Mouse (Mus musculus) lung, embryonic 15.5 days (tissue): ENCODE data around the gene Shcbp1l. TPM values are rescaled to one million over a fixed set of nuclear protein-coding genes. Genes with fewer than 3 reads are reported as not detected.
"Not testable (repeated sequence)": the region's sequence is repeated elsewhere in the genome, so short reads cannot be mapped to it uniquely, and the experiment has no call there.

Experiments used
- ATAC-seq: fragments of 200-750 bp; cut with Nextera tagmentation; 2 replicates; pipeline ENCODE4 v1.8.0; 2017; ENCODE audit warnings: moderate number of reproducible peaks, borderline replicate concordance; ENCODE audit not compliant: low FRiP score, low TSS enrichment; ENCODE audit errors: extremely low read depth
- H3K27ac ChIP-seq: fragments of 300-500 bp; sonication (generic); 2 replicates; pipeline ENCODE4 v1.5.1; 2015; ENCODE audit warnings: moderate library complexity, mild to moderate bottlenecking, inconsistent platforms
- H3K27me3 ChIP-seq: fragments of 300-500 bp; sonication (generic); 2 replicates; pipeline ENCODE4 v1.6.1; 2015; ENCODE audit warnings: inconsistent platforms
- H3K36me3 ChIP-seq: fragments of 300-500 bp; sonication (generic); 2 replicates; pipeline ENCODE4 v1.6.1; 2015; ENCODE audit warnings: inconsistent platforms
- H3K4me1 ChIP-seq: fragments of 300-500 bp; sonication (generic); 2 replicates; pipeline ENCODE4 v1.6.1; 2015; ENCODE audit warnings: inconsistent platforms
- H3K4me2 ChIP-seq: fragments of 300-500 bp; sonication (generic); 2 replicates; pipeline ENCODE4 v1.6.1; 2015; ENCODE audit warnings: inconsistent platforms, mild to moderate bottlenecking, moderate library complexity
- H3K4me3 ChIP-seq: fragments of 300-500 bp; sonication (generic); 2 replicates; pipeline ENCODE4 v1.5.1; 2015; ENCODE audit warnings: mild to moderate bottlenecking, inconsistent platforms
- H3K9ac ChIP-seq: fragments of 300-500 bp; sonication (generic); 2 replicates; pipeline ENCODE4 v1.6.1; 2015; ENCODE audit warnings: inconsistent platforms
- H3K9me3 ChIP-seq: fragments of 300-500 bp; sonication (generic); 2 replicates; pipeline ENCODE4 v1.6.1; 2016; ENCODE audit warnings: inconsistent platforms
- WGBS: fragments of 180-500 bp; shearing (Covaris S2); methylation state at CpG from one replicate; pipeline ENCODE4 v1.1.7; 2015; 5-methylcytosine and 5-hydroxymethylcytosine counted together
- polyA plus RNA-seq: library from polyadenylated mRNA; unstranded; fragments of >200 nt; fragmentation: Nextera tagmentation; extraction: Ambion mirVana; gene quantifications from 2 replicates; pipeline ENCODE4 v1.2.1, GENCODE M21; 2015

Shcbp1l gene
- polyA plus RNA-seq = 0.15 and 0.36 TPM in 2 replicates

- Histone ChIP-seq H3K4me2 (peak within 1 kb of the TSS; percentile 98), H3K27me3 (peaks cover 20% of the 10 kb centered on the region), H3K4me3 (peak within 1 kb of the TSS; percentile 57), H3K27ac (no peak within 1 kb of the TSS), H3K36me3 (no peaks in the 10 kb centered on the region), H3K4me1 (peaks cover 16% of the 10 kb centered on the region), H3K9me3 (no peaks in the 10 kb centered on the region), H3K9ac (peak within 1 kb of the TSS; percentile 38)
- 2% methylated on average over 60 of the region's 60 CpGs for WGBS
- peak; percentile 91 for ATAC-seq
These were observed at the start of gene Shcbp1l for GRCm38 (mm10) chr1:153424770-153425584. TSS of gene Shcbp1l (plus strand) at chr1:153425162.

GRCm38 (mm10) chr1:153376446-153376845, 48.5 kb upstream of the Shcbp1l start:
- ATAC-seq = no peak
- H3K4me1 ChIP-seq = no peaks in the 10 kb centered on the region
- no peaks in the 10 kb centered on the region for H3K9me3 ChIP-seq
- no peaks in the 10 kb centered on the region for H3K36me3 ChIP-seq
- H3K27me3 ChIP-seq = no peaks in the 10 kb centered on the region
- no peak overlapping the region for H3K4me2 ChIP-seq
- H3K27ac ChIP-seq = no peak overlapping the region
- no peak overlapping the region for H3K4me3 ChIP-seq
- WGBS = 43% methylated on average over 6 of the region's 6 CpGs
- no peak overlapping the region for H3K9ac ChIP-seq

DNA sequence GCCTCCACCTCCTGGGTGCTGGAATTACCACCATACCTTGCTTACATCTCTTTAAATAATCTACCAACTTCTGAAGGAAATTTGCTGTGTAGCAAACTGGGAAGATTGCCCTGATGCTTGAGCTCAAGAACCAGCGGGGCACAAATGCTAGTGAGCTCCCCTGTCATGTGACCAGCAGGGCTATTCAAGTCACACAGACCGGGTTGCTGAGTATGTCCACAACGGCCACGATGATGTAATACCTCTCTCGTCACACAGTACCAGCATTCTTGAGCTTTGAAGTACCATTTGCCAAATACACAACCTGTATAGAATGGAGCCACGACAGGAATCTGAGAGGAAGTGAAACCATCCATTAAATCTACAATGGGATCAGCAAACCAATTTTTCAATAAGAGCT, 46.4 kb upstream of the Shcbp1l start:
- WGBS = 42% methylated on average over 6 of the region's 6 CpGs
- no peaks in the 10 kb centered on the region for H3K9me3 ChIP-seq
- no peak overlapping the region for H3K4me2 ChIP-seq
- no peak overlapping the region for H3K9ac ChIP-seq
- H3K27ac ChIP-seq = no peak overlapping the region
- H3K4me3 ChIP-seq = no peak overlapping the region
- ATAC-seq = no peak
- H3K36me3 ChIP-seq = no peaks in the 10 kb centered on the region
- no peaks in the 10 kb centered on the region for H3K4me1 ChIP-seq
- no peaks in the 10 kb centered on the region for H3K27me3 ChIP-seq

DNA sequence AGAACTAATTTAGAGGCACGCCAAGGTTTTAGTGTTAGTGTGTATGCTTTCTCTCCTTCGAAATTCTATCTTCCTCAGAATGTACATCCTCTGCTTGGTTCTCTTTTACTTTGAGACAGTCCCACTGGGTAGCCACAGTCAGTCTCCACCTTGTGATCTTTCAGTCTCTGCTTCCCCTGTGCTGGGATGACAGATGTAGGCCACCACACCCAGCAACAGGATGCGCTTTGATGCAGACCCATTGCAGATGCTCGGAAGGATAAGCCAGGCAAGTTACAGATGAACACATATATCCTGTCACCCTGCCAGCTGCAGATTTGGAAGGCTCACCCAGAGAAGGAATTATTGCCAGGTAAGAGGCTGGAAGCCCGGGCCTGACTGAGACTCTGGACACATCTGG, 45.1 kb upstream of the Shcbp1l start:
- Histone ChIP-seq H3K27ac (no peak overlapping the region), H3K4me3 (no peak overlapping the region), H3K9ac (no peak overlapping the region), H3K4me2 (no peak overlapping the region), H3K36me3 (no peaks in the 10 kb centered on the region), H3K27me3 (no peaks in the 10 kb centered on the region), H3K4me1 (no peaks in the 10 kb centered on the region), H3K9me3 (no peaks in the 10 kb centered on the region)
- 70% methylated on average over 5 of the region's 5 CpGs for WGBS
- ATAC-seq = no peak

- H3K9ac ChIP-seq = no peak overlapping the region
- H3K36me3 ChIP-seq = no peaks in the 10 kb centered on the region
- H3K27ac ChIP-seq = no peak overlapping the region
- H3K27me3 ChIP-seq = no peaks in the 10 kb centered on the region
- no peak for ATAC-seq
- no peak overlapping the region for H3K4me3 ChIP-seq
- H3K4me1 ChIP-seq = no peaks in the 10 kb centered on the region
- WGBS = 84% methylated on average over 9 of the region's 9 CpGs
- no peak overlapping the region for H3K4me2 ChIP-seq
- H3K9me3 ChIP-seq = no peaks in the 10 kb centered on the region
These were observed 44.1 kb upstream of the Shcbp1l start for GRCm38 (mm10) chr1:153380746-153381282.

GRCm38 (mm10) chr1:153385081-153385480, 39.9 kb upstream of the Shcbp1l start:
- Histone ChIP-seq H3K4me1 (peaks cover 6% of the 10 kb centered on the region; the same call in 1 of the 2 replicates), H3K36me3 (no peaks in the 10 kb centered on the region), H3K9me3 (no peaks in the 10 kb centered on the region), H3K4me3 (no peak overlapping the region), H3K9ac (no peak overlapping the region), H3K27me3 (no peaks in the 10 kb centered on the region), H3K4me2 (no peak overlapping the region), H3K27ac (no peak overlapping the region)
- no peak for ATAC-seq
- 57% methylated on average over 6 of the region's 6 CpGs for WGBS

DNA sequence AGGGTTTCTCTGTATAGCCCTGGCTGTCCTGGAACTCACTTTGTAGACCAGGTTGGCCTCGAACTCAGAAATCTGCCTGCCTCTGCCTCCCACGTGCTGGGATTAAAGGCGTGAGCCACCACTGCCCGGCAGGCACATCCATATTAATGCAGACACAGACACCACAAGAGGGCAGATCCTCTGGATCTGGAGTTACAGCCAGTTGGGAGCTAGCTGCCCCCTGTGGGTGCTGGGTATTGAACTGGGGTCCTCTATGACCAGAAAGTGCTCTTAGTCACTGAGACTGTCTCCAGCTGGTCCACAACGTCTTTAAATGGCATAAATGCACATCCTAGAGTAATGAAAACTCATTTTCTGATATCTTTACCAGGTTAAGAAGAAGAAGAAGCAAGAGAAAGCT, 39.3 kb upstream of the Shcbp1l start:
- H3K27me3 ChIP-seq, ATAC-seq, H3K27ac ChIP-seq, H3K9me3 ChIP-seq, H3K4me1 ChIP-seq, H3K9ac ChIP-seq, H3K4me2 ChIP-seq, H3K4me3 ChIP-seq, H3K36me3 ChIP-seq: not testable (repeated sequence)
- 83% methylated on average over 5 of the region's 5 CpGs for WGBS

DNA sequence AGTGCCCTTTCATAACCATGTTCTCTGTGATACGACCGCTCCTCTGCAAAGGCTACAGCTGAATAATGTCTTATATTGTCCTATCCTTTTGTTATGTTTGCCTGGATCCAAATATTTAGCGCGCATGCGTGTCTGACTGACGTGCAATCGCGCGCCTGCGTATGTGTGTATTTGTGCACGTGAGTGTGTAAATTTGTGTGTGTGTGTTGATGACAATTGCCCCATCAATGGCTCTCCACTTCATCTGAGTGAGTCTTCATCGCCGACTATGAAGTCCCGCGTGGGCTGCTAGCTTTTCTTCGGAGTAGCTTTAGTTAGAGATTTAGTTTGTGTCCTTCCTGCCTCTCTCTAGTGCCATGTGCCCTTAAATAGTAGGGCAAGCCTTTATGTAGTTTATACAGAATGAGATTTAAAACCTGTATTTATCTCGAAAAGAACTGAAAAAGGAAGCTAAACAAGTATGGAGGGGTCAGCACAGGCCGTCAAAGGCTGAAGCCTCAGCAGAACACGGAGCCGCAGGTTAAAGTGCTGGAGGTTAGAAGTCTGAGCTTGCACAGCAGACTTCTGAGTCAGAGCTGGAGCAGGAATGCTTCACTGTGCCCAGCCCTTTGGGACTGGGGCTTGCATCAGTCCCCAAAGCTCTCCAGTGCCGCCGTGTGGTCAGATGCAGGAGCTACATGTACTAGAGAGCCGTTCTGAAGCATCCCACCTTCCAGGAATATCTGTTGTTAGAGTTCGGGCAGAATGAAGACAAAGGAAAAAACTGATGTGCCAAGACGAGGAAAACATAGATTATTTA, 38.5 kb upstream of the Shcbp1l start:
- 0 out of 2 replicates have a peak overlapping the region, but pooled peaks have one; percentile 19 for H3K4me2 ChIP-seq
- H3K9me3 ChIP-seq = no peaks in the 10 kb centered on the region
- no peaks in the 10 kb centered on the region for H3K36me3 ChIP-seq
- ATAC-seq = peak; percentile 90
- H3K4me1 ChIP-seq = peaks cover 6% of the 10 kb centered on the region; the same call in 1 of the 2 replicates
- 46% methylated on average over 25 of the region's 25 CpGs for WGBS
- H3K4me3 ChIP-seq = no peak overlapping the region
- no peak overlapping the region for H3K27ac ChIP-seq
- H3K9ac ChIP-seq = no peak overlapping the region
- no peaks in the 10 kb centered on the region for H3K27me3 ChIP-seq

DNA sequence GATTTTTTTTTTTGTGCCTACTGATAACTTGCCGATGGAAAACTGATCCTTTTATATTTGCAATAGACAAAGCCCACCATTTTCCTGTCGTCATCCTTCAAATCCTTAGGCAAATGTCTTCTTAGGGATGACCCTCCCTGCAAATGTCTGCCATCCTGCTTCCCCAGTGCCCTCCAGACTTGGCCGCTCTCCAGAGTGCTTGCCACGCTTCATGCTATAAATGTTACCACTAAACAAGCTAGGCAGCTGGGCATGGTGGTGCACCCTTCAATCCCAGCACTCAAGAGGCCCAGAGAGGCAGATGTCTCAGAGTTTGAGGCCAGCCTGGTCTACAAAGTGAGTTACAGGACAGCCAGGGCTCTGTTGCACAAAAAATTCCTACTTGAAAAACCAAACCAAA, 29.3 kb upstream of the Shcbp1l start:
- H3K4me3 ChIP-seq, H3K27me3 ChIP-seq, H3K9ac ChIP-seq, H3K9me3 ChIP-seq, H3K36me3 ChIP-seq, H3K27ac ChIP-seq, H3K4me2 ChIP-seq, ATAC-seq, H3K4me1 ChIP-seq: not testable (repeated sequence)
- WGBS = 72% methylated on average over 4 of the region's 4 CpGs

DNA sequence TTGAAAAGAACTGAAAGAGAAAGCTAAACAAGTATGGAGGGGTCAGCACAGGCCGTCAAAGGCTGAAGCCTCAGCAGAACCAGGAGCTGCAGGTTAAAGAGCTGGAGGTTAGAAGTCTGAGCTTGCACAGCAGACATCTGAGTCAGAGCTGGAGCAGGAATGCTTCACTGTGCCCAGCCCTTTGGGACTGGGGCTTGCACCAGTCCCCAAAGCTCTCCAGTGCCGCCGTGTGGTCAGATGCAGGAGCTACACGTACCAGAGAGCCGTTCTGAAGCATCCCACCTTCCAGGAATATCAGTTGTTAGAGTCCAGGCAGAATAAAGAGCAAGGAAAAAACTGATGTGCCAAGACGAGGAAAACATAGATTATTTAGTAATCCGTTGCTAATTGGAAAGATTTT, 23.2 kb upstream of the Shcbp1l start:
- no peak overlapping the region for H3K9ac ChIP-seq
- no peaks in the 10 kb centered on the region for H3K36me3 ChIP-seq
- H3K9me3 ChIP-seq = no peaks in the 10 kb centered on the region
- H3K4me3 ChIP-seq = no peak overlapping the region
- no peak overlapping the region for H3K4me2 ChIP-seq
- no peaks in the 10 kb centered on the region for H3K4me1 ChIP-seq
- 2% methylated on average over 7 of the region's 7 CpGs for WGBS
- H3K27me3 ChIP-seq = no peaks in the 10 kb centered on the region
- no peak overlapping the region for H3K27ac ChIP-seq
- ATAC-seq = peak; percentile 86; the same call in 1 of the 2 replicates

DNA sequence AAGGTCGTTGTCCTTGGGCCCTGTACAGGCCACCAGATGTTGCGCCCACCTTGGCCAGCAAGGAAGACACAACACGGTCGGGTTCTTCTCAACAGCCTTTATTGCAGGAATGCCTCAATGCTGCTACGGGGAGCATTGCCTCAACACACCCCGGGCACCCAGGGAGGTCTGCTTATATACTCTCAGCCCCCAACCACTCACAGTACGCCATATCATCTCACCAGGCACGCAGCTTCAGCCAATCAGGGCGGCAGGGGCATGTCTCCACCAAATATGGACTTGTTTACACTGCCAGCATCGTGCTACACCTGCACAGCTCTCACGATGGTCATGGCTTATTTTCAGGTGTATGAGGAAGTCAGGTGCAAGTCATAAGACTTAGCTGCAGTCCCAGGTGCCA, 17.3 kb upstream of the Shcbp1l start:
- H3K4me1 ChIP-seq, ATAC-seq, H3K9ac ChIP-seq, H3K27me3 ChIP-seq, H3K4me2 ChIP-seq, H3K9me3 ChIP-seq, H3K27ac ChIP-seq, H3K4me3 ChIP-seq, H3K36me3 ChIP-seq: not testable (repeated sequence)
- WGBS = 78% methylated on average over 11 of the region's 11 CpGs

DNA sequence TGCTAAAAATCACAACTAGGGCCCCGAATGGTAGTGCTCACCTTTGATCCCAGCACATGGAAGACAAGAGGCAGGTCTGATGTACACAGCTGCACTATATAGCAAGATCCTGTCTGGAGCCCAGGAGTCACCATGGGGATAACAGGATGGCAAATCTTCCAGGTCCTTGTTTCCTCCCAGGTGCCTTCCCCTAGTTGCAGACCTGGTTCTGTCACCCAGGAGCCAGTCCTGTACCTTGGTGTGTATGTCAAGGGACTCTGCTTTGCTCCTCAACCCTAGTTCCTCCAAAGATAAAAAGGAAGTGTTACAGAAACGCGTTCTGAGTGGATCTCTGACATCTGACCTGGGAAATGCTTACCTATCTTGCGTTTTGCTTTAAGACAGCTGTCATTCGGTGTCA, 16.7 kb upstream of the Shcbp1l start:
- H3K9me3 ChIP-seq, H3K36me3 ChIP-seq, ATAC-seq, H3K27me3 ChIP-seq, H3K4me3 ChIP-seq, H3K27ac ChIP-seq, H3K9ac ChIP-seq, H3K4me1 ChIP-seq, H3K4me2 ChIP-seq: not testable (repeated sequence)
- 67% methylated on average over 5 of the region's 5 CpGs for WGBS
